Mouse (Mus musculus) lung, postnatal 36 days (tissue): ENCODE measurements around the gene Fbxo42.

Experiments used
- DNase-seq: peaks from one replicate; pipeline ENCODE4 v3.0.0; 2022; ENCODE audit warnings: mixed read lengths

Fbxo42 gene

DNA sequence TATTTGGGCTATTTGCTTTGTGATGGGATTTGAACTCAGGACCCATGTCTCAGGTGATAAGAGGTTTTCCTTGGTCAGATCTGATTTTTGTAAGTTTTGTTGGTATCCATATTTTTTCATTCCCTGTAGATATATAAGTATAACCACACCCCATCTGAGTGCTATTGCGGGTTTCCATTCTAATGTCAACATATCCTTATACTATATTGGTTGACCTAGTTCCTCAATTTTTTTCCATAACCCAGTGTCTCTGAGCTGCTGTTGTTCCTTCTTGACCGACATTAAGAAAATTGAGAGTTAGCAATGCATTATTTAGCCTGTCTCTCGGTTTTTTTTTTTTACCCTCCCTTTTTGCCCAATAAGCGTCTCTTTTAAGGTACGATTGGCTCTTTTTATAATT lies 75.0 kb downstream of the Fbxo42 start:
- no peak for DNase-seq

GRCm38 (mm10) chr4:141228687-141229086 lies 81.0 kb downstream of the Fbxo42 start:
- DNase-seq = no peak

DNA sequence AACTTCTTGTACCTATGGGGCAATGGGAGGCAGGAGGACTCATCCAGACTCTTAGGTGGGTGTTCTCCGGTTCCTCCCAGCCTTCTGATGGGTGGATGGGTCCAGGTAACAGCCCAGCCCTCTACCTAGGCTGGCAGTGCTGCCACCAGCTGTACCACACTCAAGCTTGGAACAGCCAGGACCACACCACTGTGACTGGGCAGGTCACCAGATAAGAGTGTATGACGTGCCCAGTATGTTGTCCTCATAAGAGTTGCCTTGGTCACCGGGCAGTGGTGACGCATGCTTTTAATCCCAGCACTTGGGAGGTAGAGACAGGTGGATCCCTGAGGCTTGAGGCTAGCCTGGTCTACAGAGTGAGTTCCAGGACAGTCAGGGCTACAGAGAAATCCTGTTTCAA lies 85.5 kb downstream of the Fbxo42 start:
- no peak for DNase-seq

DNA sequence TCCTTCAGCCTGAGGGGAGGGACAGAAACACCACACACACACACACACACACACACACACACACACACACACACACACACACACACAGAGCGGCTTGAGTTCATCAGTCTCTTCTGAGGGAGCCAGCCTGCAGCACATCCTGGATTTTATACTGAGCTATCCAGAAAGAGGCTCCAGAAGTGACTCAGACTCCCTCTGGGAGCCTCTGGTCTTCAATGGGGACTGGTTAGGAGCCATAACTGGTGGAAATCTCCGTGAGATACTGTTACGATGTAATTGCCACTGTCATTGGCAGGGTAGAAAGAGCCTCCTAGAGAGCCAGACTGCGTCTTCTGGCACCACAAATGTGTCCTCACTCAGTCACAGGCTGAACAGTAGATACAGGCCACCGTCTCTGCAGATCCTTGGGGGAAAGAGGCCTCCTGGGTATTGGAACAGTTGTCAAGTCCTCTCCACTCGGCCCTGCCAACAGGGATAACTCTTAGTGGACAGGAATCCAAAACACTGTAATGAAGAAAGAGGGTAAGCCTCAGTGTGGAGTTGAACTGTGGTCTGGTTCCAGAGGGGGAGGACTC lies 87.9 kb downstream of the Fbxo42 start:
- DNase-seq = no peak

DNA sequence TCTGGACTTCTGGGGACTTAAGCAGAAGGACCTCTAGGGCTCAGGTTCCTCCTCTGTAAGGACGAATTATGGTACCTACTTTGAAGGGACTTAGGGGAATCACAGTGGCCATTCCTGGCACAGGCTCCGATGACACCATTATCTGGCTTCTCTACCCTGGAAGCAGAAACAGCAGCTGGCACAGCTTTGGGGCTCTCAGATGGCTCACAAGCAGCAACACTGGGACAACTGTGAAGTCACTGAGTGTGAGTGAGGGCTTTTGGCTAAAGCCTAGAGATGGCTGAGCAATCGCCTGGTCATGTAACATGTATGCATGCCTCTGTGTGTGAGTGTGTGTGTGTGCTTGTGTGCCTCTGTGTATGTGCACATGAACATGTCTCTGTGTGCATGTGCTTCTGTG lies 89.1 kb downstream of the Fbxo42 start:
- DNase-seq = no peak

- DNase-seq = no peak
These were observed 91.0 kb downstream of the Fbxo42 start for GRCm38 (mm10) chr4:141238492-141239387.

DNA sequence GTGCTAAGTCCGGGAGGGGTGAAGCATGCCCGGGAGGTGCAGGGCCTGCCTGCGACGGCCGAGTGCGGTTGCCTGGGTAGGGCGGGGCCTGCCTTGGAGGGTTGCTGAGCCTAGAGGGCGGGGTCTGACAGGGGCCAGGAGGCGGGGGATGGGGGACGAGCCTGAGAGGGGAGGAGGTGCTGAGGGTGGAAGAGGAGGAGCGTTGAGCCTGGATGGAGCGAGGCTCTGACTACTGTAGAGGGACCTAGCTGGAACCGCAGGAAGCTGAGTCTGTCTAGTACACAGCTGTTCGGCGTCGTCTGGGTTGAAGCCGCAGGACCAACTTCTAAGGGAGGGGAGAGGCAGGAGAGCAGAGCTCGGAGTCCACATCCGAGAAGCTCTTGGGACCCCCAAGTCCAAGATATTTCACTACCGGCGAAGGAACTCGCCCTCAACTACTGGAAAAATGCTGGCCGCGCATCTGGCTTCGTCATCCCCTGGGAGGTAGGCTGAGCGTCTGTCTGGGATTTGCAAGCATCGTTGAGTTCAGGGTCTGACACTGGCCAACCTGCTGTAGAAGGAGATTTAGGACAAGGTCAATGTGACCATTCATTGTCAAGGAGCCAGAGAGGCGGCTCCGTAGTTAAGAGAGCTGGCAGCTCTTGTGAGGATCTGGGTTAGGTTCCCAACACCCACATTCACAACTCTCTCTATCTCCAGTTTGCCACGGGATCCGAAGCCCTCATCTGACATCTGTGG lies 91.8 kb downstream of the Fbxo42 start, which contains the start of gene Arhgef19:
Gene Arhgef19, plus strand, starts transcription at position 112 of the 738 bp plus-strand sequence.
- peak; percentile 95 for DNase-seq

DNA sequence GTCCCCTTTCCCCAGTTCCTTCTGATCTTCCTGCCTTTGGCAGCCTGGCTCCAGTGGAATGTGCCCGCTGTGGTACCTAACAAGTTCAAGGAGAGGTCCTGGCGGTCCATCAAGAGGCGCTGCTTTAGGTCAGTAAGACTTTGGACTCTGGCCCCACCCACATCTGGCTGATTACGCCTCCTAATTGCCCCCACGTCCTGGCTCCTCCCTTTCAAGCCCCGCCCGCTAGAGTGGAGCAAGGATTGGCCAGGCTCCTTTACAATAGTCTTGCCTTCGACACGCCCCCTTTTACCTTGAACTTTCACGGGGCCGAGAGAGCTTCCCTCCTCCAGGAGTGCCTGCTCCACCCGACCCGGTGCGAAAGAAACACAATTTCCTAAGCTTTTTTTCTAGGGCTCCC lies 92.9 kb downstream of the Fbxo42 start:
- DNase-seq = peak; percentile 92

DNA sequence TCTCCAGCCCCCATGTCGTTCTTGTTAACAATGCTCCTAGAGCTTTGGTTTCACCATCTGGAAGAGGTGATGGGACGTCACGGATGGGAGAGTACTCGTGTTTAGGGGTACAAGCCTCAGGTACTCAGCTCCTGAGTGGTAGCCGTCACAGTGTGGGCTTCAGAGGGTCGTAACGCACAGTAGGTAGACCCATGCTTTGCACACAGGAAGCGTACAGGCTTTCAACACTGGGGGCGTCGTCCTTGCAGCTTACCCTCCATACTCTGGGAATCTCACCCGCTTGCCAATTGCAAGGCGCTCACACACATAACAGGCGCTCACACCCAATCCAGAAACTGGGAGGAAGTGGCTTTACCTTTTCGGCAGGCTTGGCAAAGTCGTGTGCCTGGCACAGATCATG lies 94.1 kb downstream of the Fbxo42 start:
- no peak for DNase-seq

DNA sequence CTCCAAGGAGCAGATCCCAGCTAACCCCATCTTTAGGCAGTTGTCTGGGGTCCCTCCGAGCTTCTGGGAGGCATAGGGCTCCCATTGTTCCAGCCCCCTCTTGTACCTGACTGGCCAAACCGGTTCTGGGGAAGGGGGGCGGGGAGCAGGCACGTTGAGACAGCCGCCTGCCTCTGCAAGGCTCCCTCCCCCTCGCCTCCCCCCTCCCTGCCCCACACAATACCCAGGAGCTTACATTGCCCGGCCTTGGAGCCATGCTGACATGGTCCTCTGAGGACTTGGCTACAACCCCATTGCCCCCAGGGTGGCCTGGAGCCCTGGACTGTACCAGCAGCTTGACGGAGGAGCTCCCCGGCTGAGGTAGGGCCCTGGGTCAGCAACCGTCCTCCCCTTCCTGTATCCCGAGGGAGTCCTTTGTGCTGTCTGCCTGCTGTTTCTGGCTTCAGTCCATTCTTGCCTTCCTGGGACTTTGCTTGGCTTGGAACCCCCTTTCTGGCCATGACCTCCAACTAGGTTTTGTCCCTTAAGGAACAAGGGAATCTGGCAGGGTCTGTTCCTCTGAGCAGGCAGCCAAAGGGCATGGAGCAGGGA lies 95.0 kb downstream of the Fbxo42 start:
- DNase-seq = peak; percentile 78

GRCm38 (mm10) chr4:141243636-141244035 lies 95.9 kb downstream of the Fbxo42 start:
- DNase-seq = no peak

- DNase-seq = no peak
These were observed 96.7 kb downstream of the Fbxo42 start for GRCm38 (mm10) chr4:141244401-141244800.

GRCm38 (mm10) chr4:141244931-141245425 lies 97.3 kb downstream of the Fbxo42 start:
- DNase-seq = peak; percentile 68

DNA sequence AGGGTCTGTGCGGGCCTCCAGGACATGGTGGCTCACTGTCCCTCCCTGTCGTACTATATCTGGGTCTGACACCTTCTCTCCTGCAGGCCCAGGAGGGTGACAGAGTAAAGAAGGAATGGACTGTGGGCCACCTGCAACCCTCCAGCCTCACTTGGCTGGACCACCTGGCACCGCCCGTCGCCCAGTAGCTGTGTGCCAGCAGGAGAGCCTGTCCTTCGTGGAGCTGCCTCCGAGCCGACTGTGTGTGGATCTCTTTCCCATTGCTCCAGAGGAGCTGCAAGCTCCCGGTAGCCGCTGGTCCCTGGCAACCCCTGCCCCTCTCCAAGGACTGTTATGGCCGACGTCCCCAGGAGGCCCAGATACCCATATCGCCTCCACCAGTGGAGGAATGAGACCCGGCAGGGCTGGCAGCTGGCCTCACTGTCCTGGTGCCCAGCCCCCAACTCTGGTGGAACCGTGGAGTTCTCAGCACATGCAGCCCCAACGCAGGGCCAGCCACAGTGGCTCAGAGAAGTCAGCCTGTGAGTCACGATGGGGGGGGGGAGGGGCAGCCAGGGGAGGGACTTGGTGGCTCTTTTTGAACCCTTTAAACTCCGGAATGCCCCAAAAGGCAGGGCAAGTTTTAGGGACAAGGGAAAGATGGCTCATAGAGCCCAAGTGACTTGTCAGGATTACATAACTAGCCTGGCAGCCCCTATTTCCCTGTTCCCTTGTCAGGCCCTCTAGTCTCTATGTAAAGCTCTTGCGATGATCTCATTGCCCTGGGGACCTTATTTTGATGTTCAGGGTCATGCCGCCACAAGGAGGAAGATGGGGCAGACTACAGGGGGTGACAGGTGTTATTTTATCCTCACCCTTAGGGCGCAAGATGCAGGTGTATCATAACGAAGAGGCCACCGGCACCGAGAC lies 98.6 kb downstream of the Fbxo42 start:
- no peak for DNase-seq

DNA sequence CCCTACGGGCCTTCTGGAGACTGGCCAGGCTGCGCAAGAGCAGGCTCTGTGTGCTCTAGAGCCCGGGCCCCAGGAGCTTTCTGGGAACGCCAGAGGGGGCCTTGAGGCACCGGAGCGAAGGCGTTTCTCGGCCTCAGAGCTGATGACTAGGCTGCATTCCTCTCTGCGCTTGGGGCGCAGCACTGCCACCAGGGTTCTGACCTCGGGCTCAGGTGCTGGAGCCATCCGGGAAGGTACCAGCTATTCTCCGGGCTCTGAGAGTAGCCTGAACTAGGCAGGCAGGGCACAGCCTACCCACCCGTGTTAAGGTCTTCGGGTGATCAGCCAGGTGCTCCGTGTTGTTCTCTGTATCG lies 99.3 kb downstream of the Fbxo42 start:
- DNase-seq = no peak

DNA sequence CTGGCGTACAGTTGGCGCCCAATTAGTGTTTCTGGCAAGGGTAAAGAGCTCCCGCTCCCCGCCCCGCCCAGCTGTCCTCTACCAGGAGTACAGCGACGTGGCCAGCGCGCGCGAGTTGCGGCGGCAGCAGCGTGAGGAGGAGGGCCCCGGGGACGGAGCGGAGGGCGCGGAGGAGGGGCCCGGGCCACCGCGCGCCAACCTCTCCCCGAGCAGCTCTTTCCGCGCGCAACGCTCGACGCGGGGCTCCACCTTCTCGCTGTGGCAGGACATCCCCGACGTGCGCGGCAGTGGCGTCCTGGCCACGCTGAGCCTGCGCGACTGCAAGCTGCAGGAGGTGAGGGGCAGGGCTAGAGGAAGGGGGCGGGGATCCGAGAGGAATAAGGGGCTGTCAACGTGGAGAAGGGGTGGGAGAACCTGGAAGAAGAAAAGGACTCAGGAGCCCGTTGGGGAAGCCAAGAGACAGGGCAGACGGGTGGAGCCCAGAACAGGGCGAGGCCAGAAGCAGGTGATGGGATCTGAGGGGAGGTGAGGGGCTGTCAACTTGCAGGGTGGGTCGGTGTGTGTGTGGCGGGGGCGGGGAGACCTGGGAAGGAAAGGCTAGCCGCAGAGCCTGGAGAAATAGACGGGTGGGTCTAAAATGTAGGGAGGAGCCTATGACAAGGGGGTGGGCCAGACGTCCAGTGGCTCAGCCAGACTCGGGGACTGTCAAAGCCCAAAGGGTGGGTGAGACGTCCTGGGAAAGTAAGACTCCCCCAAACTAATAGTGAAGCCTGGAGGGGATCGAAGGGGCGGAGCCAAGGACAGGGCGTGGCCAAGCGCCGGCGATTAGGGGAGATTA lies 100.3 kb downstream of the Fbxo42 start:
- no peak for DNase-seq

DNA sequence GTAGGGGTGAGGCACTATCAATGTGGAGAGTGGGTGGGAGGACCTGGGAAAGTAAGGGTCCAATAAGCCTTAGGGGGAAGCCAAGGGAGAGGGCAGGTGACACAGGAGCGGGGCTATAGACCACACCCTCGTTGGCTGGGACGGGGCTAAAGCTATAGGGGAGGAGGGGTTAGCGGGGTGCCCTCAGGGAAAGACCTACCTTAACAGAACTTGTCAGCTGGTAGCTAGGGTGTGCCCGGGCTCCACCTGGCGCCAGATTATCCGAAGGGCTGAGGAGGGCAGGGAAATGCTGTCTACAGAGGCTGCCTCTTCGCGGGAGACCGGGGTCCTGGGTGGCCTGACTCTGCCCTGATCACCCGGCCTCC lies 100.9 kb downstream of the Fbxo42 start:
- no peak for DNase-seq

GRCm38 (mm10) chr4:141249383-141249782 lies 101.7 kb downstream of the Fbxo42 start:
- no peak for DNase-seq

DNA sequence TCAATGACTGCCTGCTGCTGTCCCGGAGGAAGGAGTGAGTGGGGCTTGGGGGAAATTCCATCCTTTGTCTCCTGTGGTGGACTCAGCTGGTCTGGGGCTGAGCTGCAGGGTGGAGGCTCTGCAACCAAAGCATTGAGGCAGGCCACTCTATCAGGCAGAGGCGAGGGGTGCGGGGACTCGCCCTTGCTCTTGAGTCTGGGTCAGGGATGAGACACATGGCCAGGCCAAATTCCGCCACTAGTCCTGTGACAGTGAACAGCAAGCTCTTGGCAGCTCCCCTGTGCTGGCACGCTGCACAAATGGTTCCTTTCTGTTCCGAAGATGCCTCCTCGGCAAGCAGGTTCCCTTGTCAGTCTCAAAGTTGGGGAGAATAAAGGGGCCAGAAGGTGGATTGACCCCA lies 103.4 kb downstream of the Fbxo42 start:
- no peak for DNase-seq

DNA sequence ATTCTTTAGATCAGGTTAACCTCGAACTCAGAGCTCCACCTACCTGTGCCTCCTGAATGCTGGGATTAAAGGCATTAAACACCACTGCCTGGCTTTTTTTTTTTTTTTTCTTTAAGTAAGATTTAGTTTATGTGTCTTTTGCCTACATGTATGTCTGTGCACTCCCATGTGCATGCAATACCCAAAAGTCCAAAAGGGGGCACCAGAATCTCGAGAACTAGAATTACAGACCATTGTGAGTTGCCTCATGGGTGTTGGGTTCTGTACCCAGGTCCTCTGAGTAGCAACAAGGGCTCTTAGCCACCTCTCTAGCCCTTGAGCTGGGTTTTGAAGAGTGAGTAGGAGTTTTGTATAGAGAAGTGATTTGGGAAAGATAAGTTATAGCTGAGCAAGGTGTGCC lies 104.9 kb downstream of the Fbxo42 start:
- DNase-seq = no peak
